Mouse (Mus musculus) retina, postnatal 1 day (tissue): ENCODE measurements around the gene Lsm7.
A peak's percentile ranks its signal among the peaks of the same experiment; 100 is the strongest.

Source experiments
- DNase-seq: peaks from one replicate; pipeline ENCODE4 v3.0.0-alpha.2; 2012

Lsm7 gene

DNA sequence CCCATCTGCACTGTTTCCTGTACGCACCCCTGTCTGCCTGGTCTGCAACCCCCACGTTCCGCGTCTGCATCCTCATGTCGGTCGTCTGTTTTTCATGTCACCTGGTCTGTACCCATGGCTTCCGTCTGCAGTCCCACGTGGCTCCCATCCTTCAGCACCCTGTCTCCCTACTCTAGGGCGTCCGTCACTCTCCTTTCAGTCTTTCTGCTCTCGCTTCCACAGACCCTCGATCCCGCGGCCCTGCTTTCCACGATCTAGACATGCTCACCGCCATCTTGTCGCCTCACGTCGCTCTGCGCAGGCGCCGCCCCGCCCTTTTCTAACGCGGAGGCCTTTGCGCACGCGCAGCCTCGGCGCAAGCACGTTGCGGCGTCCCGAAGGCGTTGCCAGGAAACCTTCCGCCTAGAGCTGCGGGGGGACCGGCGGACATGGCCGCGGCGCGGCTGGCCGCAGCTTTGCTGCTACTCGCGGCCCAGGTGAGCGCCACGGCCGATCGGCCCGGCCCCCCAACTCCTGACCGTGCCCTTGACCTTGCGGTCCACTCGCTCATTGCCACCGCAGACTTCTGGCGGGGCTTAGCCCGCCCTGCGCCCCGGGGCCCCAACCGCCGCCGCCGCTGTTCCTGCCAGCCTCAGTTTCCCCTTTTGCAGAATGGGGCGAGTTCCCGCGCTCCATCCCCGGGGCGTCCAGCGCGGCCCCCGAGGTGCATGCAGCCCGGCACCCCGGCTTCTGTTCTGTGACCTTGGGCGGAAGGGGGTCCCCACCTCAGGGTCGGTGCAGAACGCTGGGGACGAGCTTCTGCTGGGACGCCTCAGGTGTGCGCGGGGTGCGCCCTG lies at the start of gene Lsm7, which contains the start of gene Sppl2b:
Gene Lsm7 (minus strand): TSS at position 297 of the 836 bp plus-strand sequence.
Gene Sppl2b (plus strand): TSS at position 363 of the 836 bp plus-strand sequence.
- DNase-seq, result peak; percentile 97

DNA sequence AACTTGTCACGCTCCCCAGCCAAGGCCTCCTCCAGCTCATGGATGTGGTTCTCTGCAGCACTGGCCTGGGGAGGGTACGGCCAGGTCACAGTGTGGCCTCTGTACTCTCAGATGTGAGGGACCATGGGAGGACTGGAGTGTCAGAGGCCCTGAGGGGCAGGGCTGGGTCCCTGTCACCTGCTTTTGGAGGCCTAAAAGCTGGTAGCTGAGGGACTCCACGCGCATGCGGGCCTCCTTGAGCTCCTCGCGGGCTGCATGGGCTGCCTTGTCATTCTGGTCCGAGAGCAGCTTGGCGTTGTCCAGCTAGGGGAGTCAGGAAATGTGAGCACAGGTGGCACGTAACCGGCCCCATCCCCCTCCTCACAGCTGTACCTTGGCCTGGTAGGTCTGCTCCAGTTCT lies 49.7 kb upstream of the Lsm7 start:
- no peak for DNase-seq

DNA sequence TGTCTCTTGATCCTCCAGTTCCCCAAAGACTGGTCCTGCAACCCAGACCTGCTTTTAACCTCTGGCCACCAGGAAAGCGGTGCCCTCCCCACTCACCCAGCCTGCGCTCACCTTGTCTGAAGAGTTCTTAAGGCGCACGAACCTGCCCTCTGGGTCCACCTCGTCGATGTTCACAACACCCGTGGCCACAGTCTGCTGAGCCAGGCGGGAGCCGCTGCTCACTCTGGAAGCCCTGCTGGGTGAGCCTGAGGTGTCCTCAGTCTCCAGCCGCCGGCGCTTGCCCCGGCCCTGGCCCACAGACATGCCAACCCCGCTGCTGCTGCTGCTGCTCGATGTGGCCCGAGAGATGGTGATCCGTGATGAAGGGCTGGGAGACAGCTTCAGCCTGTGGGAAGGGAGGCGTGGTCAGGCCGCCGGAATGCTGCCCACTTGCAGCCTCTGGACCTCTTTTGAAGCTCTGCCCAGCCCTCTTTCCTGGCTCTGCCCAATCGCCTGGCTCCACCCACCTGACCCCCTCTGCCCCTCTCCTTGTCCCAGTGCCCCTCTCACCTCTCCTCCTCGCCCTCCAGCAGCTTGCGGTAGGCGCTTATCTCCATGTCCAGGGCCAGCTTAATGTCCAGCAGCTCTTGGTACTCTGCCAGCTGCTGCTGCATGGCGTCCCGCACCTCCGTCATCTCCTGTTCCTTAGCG lies 49.1 kb upstream of the Lsm7 start:
- DNase-seq, result no peak

DNA sequence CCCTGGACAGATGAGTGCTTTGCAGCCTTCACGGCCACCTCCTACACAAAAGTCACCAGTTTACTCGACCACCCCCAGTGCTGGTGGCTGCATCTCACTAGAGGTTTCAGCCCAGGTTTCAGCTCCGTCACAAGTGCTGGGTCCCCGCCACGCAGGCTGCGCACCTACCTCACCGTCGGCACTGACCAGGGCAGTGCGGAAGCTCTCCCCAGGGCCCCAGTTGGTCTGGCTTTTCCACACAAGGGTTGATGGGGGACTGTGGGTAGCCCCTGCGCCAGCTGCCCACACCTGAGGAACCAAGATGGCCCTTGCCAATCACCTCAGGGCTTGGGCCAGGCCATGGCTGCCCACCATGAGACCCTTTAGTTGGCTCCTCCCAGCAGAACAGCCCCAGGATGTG lies 48.3 kb upstream of the Lsm7 start:
- no peak for DNase-seq

DNA sequence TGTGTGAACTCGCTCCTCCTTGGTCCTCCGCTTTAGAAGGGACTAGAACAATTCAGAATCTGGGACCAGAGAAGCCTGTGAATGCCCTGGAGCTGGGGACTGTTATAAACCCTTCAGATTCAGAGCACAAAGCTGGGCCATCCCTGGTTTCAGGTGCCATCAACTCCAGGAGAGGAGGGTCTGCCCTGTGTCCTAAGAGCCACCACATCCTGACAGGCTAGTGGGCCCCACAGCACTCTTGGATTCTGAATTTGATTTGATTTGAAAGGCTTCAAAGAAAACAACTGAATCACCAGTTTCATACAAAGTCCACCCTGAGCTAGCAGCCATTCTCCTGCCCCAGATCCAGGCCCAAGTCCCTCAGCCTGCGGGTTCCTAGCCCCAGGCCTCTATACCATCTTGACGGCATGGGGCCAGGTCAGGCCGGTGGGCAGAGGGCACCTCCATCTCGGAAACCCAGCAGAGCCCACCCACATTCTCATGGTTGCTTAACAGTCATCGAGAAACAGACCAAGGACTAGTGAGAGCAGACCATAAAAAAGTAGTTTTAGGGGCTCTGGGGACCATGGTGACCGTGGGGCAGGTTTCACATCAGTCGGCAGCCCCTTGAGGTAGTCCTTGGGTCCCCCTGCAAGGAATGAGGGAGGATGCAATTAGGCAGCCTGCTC lies 47.4 kb upstream of the Lsm7 start:
- DNase-seq, result no peak

DNA sequence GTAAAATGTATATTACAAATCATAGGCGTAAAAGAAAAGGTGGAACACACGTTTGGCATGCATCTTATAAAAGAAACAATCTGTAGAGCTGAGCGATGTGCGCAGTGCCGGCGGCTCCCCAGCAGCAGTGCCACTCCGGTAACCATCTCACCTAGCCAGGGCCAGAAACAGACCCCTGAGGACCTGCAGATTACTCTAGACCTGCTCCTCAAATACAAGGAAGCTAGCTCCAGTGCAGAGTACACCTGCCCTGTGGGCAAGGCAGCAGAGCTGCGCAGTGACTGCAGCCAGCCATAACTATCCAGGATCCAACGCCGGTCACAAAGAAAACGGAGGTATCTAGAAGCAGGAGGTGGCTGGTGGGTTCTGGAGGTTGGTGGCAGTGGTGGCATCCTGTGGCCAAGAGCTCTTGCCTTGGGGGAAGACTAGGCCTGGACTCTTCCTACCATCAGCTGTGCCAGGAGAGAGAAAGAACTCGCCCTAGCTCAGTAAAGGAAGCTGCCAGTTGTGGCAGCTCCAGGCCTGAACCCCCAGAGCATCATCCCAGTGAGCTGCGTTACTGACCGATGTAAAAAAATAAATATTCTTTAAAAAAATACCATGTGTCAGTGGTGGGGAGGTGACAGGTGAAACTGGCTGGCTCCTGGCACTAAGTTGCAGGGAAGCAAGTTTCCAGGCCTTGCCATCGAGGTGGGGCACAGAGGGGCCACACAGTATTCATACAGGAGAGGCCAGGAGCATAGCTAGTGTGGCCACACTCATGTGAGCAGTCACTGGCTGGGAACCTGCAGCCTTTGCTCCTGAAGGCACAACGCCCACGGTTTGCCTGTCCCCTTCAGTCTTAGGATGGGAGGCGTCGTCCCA lies 46.6 kb upstream of the Lsm7 start:
- DNase-seq, result no peak

DNA sequence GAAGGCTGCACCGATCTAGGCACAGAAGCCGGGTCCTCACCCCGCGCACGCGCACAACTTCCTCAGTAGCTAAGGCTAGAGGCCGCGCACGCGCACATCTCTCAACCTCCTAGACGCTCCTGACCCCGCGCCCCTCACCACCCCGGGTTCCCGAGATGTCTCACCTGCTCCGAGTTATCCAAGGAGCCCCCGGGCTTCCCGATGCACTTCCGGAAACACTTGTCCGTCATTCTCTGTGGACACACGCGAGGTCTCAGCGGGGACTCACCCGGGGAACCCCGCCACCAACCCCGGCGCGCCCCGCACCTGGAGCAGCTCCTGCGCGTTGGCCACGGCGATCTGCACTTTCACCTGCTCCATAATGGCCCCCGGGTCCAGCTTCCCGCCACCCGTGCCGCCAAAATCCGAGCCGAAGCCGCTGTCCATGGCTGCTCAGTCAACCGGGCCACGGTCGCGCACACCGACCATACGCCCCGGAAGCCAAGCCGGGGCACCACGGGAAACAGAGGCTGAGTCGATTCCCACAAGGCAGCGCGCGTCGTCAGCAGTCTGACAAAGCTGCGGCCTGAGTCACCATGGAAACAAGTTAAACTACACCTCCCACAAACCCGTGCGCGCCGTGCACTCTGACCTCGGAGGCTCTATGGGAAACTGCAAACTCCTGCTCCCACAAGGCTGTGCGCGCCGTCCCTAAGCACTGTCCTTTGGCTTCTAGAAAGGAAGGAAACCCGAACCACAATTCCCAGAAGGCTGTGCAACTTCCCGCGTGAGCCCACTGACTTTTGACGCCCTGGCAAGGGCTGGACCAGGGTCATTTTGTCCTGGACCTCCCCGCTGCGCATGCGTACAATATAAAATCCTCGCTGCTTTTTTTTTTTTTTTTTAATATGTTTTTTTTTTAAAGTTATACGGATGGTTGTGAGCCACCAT lies 45.6 kb upstream of the Lsm7 start, which contains the start of gene Timm13:
Gene Timm13 (minus strand): TSS at position 652 of the 930 bp plus-strand sequence.
- DNase-seq, result peak; percentile 100

DNA sequence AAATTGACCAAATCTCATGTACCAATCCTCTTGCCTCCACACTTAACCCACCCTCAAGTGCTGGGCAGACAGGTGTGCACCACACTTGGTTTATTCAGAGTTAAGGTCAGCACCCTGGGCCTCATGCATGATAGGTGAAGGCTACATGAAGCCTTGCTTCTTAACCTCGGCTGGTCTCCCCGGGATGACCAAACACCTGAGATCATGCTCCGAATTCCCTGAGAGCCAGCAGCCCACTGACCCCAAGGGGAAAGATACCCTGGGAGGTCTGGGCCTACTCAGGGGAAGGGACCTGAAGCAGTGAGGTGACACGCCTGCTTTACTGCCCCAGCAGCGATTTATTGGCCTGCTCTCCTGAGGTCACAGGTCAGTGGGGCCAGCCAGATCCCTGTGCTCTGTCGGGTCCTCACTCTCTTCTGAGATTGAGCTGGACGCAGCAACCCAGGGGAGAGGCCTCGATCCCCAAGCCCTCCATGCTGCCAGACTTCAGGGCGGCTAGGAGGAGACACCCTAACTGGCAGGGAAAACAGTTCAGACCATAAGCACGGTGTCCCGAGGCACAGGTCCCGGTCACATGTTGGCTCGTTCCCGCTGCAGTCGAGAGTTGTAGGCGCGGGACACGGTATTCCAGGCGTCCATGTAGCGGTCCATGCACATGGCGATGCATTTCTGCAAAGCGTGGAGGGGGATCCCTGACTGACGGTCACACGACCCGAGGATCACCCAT lies 44.7 kb upstream of the Lsm7 start:
- DNase-seq, result no peak

DNA sequence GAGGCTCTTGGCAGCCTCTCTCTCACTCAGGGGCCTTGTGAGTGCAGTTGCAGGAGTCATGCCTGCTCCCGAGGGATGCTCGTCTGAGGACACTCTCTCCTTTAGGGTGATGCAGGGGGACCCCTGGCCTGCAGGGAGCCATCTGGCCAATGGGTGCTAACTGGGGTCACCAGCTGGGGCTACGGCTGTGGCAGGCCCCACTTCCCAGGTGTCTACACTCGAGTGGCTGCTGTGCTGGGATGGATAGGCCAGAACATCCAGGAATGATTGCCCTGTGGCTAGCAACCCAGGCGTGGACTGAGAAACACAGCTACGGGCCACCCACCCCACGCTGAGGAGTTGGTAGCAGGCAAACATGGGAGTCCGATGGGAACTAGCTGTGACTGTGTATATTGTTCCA lies 44.1 kb upstream of the Lsm7 start:
- no peak for DNase-seq

DNA sequence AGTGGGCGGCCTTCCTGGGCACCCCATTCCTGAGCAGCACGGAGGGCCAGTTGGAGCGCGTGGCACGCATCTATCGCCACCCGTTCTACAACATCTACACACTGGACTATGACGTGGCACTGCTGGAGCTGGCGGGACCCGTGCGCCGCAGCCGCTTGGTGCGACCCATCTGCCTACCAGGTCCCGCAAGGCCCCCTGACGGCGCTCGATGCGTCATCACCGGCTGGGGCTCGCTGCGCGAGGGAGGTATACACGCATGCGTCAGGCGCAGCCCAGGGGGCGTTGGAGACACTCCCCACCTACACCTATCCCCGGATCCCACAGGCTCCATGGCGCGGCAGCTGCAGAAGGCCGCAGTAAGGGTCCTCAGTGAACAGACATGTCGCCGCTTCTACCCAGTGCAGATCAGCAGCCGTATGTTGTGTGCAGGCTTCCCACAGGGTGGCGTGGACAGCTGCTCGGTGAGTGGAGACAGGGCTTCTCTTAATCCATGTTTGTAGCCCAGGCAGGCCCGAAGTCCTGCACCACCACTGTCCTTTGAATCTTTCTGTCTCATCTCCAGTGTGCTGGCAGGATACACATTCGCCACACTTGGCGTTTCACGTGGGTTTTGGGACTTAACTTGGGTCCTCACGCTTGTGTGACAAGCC lies 43.0 kb upstream of the Lsm7 start:
- no peak for DNase-seq

DNA sequence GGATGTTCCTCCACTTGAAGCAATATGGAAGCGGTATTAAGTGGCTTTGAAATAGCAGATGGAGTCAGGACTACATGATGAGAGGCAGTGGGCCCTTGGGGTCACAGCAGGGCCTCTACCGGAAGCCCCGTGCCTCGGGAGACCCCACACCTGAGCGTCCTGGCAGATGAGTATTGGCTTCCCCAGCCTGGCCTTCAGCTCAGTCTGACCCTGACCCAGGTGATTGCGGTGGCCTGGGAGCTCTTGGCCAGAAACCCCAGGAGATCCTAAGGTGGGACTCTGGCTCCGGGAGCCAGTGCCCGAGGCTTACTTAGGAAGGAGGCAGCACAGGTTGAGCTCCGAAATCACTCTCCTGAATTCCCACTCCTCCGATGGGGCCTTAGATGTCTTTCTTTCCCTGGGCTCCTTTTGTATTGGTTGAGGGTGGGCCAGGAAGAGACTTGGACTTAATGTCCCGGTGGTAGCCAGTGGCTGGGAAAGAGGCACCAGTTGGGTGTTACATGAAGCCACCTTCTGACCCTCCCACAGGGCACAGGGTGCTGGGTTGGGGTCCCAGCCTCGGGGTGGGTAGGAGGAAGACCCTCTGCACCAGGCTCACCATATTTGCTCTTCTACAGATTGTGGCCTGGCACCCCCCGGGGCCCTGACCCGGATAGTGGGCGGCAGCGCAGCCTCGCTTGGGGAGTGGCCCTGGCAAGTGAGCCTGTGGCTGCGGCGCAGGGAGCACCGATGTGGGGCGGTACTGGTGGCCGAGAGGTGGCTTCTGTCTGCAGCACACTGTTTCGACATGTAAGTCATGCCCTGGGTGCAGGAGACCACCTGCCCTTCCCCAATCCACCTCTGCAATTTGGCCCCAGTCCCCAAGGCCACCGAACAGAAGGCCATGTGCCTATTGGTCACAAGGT lies 41.8 kb upstream of the Lsm7 start:
- DNase-seq, result no peak

DNA sequence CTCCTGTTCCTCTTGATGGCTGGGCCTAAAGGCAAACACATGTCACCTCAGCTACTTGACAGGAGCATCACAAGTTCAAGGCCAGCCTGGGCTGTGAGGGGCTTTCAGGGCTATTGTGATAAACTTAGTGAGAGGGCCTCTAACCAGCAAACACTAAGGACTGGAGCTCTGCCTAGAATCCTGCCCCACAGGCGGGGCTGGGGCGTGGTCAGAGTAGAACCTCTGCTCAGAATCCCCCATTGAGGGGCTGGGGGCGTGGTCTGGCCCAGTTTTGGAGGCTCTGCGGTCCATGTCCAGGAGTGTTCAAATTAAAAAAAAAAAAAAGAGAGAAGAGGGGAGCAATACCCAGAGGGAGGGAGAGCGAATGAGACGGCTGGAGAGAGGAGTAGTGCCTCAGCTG lies 40.7 kb upstream of the Lsm7 start:
- no peak for DNase-seq

DNA sequence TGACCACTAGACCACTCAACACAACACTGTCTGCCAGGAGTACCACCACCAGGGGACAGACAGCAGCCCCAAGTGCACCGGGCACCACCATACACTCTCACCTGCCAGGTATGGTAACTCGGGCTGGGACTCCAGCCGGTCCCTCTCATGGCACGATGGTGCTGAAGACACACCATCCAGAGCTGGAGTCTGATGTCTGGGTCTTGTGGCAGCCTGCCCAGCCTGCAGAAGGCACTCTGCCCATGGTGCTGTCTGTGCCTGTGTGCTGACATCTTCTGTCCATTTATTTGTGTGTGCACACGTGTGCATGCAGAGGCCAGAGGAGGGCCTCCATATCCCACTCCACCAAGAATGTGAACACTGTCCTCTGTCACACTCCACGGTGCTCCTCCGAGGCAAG lies 40.1 kb upstream of the Lsm7 start:
- no peak for DNase-seq

DNA sequence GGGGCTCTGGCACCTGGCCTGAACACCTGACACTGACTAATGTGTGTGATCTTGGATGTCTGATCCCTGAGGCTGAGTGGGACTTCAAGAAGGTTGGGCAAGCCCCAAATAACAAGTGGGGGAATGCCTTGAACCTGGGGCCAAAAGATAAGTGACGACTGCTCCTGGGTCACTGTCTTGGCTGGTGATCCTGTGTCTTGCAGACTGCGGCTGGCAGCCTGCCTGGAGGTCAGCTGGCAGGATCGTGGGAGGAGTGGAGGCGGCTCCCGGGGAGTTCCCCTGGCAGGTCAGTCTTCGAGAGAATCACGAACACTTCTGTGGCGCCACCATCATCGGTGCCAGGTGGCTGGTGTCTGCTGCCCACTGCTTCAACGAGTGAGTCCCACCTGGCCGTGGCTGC lies 32.2 kb upstream of the Lsm7 start:
- DNase-seq, result no peak

DNA sequence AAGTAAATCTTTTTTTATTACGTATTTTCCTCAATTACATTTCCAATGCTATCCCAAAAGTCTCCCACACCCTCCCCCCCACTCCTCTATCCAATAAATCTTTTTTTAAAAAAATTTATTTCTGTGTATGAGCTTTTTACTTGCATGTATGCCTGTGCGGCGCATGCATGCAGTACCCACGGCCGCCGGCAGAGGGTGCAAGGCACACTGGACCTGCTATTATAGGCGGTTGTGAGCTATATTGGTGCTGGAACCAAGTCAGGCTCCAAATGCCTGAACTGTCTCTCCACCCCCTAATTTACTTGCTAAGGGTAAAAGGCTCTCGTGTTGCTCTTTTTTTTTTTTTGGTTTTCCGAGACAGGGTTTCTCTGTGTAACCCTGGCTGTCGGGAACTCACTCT lies 26.3 kb upstream of the Lsm7 start:
- DNase-seq, result peak; percentile 75

DNA sequence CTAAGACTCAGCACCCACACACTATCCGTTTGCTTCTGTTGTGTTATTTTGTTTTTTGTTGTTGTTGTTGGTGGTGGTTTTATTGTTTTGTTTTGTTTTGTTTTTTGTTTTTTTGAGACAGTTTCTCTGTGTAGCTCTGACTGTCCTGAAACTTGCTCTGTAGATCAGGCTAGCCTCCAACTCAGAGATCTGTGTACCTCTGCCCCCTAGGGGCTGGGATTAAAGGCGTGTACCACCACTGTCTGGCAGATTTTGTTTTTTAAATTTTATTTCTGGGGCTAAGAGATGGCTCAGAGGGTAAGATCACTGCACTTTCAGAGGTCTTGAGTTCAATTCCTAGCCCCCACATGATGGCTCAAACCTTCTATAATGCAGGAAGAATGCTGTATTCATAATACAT lies 25.9 kb upstream of the Lsm7 start:
- no peak for DNase-seq

DNA sequence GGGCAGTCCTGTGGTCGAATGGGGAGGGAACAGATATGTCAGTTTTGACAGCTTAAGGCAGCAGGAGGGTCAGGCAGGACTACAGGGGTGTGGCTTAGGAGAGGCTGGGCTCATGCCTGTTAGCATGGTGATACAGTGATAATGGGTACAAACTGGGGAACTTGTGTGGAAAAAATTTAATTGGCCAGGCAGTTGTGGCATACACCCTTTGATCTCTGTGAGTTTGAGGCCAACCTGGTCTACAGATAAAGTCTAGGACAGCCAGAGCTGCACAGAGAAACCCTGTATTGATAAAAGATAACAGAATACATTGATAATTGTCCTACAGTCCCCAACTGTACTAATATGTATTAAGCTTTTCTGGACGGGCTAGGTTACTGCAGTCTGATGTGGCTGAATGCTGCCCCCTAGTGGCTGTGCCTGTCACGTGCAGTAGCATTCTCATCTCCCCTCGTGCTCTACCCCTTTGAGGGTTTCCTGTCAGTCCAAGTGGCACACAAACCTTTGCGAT lies 25.2 kb upstream of the Lsm7 start:
- DNase-seq, result peak; percentile 79

DNA sequence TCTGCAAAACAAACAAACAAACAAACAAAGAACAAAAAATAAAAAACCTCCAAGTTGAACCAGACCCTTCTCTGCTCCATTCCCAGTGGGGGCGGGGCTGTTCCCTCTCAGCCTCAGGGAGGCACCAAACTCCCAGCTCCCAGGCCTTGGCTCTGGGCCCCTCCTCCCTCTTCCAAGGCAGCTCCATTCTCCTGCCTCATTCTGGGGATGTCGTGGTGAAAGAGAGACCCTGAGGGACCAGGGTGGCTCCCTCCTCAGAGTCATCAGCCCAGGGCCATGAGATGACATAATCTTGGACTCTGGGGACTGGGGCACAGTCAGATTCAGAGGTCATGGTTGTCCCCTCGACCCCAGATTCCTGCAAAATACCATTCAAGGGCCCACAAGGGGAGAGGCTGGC lies 21.6 kb upstream of the Lsm7 start:
- no peak for DNase-seq

DNA sequence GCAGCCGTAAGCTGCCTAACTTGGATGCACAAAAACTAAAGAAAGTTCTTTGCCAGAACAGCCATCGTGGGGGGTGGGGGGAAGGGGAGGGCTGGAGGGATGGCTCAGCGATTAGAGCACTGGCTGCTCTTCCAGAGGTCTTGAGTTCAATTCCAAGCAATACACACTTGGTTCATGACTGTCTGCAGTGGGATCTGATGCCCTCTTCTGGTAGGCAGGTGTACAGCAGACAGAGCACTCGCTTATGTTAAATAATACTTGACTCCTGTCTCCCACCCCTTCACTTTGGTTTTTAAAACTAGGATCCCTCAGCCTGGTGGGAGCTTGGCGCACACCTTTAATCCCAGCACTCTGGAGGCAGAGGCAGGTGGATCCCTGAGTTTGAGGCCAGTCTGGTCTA lies 21.0 kb upstream of the Lsm7 start:
- peak; percentile 72 for DNase-seq
